In the genomic region with DNA sequence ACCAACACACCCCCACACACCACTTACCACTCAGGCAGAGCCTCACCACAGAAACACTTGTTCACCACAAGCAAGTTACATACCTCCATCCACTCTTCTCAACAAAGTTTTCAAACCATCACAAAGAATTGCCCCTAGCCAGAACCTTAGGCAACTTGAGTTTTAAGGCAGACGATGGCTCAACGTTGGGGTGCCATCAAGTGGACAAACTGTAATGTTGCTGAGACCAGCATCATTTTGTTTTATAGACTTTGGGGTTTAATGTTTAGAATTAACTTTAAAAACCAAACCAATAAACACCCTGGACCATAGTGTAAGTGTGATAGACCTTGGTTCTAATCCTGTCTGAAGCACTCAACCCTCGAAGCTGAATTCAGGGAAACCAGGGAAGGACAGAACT, we compare ENCODE assay signal across 1 mouse cellular context.
A peak's percentile ranks its signal among the peaks of the same experiment; 100 is the strongest.
TF ChIP-seq lines count a peak whose summit lies in the region.

No protein-coding gene starts in this region.

TF ChIP-seq in CH12.LX, 34 proteins besides CTCF, POLR2A, EP300 and RAD21 (continued from another document):
- TF ChIP-seq CHD2 (IDR thresholded peaks at IDR 0.05; ENCODE audit: low read length) (no peak), ZKSCAN1 (IDR thresholded peaks at IDR 0.05; ENCODE audit: borderline replicate concordance, low read depth, low read length) (no peak), ZC3H11A (IDR thresholded peaks at IDR 0.05; ENCODE audit: low read depth, low read length) (peak; percentile 55; the same call in 1 of the 2 replicates), ZNF384 (IDR thresholded peaks at IDR 0.05; ENCODE audit: low read depth, low read length) (no peak), MAFK (IDR thresholded peaks at IDR 0.05; ENCODE audit: insufficient replicate concordance, low read length) (peak; percentile 20; the same call in 1 of the 2 replicates), NELFE (IDR thresholded peaks at IDR 0.05; ENCODE audit: low read depth, low read length) (no peak), TCF12 (IDR thresholded peaks at IDR 0.05; ENCODE audit: low read depth, low read length) (no peak), TBP (conservative IDR thresholded peaks at IDR 0.05; ENCODE audit: low read depth, low read length) (no peak), JUN (IDR thresholded peaks at IDR 0.05; ENCODE audit: insufficient read depth, low read depth, low read length) (no peak)
